Mouse (Mus musculus) kidney, adult 2 months (tissue): ENCODE data around the gene Hectd4. TPM values are rescaled to one million over a fixed set of nuclear protein-coding genes. Genes with fewer than 3 reads are reported as not detected.

Experiments
- DNase-seq: peaks from one replicate; pipeline ENCODE4 v3.0.0; 2021
- H3K27ac ChIP-seq: fragments of 200-500 bp; 2 replicates; pipeline ENCODE4 v1.5.1; 2012; ENCODE audit warnings: low read depth, low read length, control low read depth, inconsistent platforms; ENCODE audit not compliant: insufficient read depth
- H3K27me3 ChIP-seq: fragments of 200-500 bp; replicated peaks from 2 replicates; pipeline ENCODE4 v1.6.1; 2012; ENCODE audit warnings: mild to moderate bottlenecking, moderate library complexity, low read length, inconsistent platforms; ENCODE audit not compliant: control insufficient read depth, insufficient read depth
- H3K36me3 ChIP-seq: fragments of 200-500 bp; 2 replicates; pipeline ENCODE4 v1.6.1; 2012; ENCODE audit warnings: mild to moderate bottlenecking, moderate library complexity, low read length, inconsistent platforms; ENCODE audit not compliant: control insufficient read depth, insufficient read depth
- H3K4me1 ChIP-seq: fragments of 200-500 bp; 2 replicates; pipeline ENCODE4 v1.6.1; 2011; ENCODE audit warnings: low read length; ENCODE audit not compliant: control insufficient read depth, insufficient read depth
- H3K4me3 ChIP-seq: fragments of 200-500 bp; 2 replicates; pipeline ENCODE4 v1.5.1; 2011; ENCODE audit warnings: mild to moderate bottlenecking, low read depth, low read length, control low read depth; ENCODE audit not compliant: insufficient read depth
- CTCF ChIP-seq: fragments of 200-500 bp; conservative IDR thresholded peaks from 2 replicates; pipeline ENCODE4 v1.5.1; 2011; ENCODE audit warnings: low read depth, mild to moderate bottlenecking, control low read depth, low read length, moderate library complexity, mixed read lengths; ENCODE audit not compliant: insufficient read depth, insufficient read length
- POLR2A ChIP-seq: fragments of 200-500 bp; IDR thresholded peaks from one replicate; pipeline ENCODE4 v1.6.1; 2011; ENCODE audit warnings: low read depth, low read length, control low read depth
- WGBS: fragments of 180-500 bp; shearing (Covaris S2); methylation state at CpG from one replicate; pipeline ENCODE4 v1.1.7; 2018; 5-methylcytosine and 5-hydroxymethylcytosine counted together
- polyA plus RNA-seq: library from polyadenylated mRNA; depleted of rRNA; stranded (reverse); fragments of >200 nt; gene quantifications from 2 replicates; pipeline ENCODE4 v1.2.3, GENCODE M21; 2012

The Hectd4 gene
- polyA plus RNA-seq, 1 experiment = 10.1 TPM

DNA sequence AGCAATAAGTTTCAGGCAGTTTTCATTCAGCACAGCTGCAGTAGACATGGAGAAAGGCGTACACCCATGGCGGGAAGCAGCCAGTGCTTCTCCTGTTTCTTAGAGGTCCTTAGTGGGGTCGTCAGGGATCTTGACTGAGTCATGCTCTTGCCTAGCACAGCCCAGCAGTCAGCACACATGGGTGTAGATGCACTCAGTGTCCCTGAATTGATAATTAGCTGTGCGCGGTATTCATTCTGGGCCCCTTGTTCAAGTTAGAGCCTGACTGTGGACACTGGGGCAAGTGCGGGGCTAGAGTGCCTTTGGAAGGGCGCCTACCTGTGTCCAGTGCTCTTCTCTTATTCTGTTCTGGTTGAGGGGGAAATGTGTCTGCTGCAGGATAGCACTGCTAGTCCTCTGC lies 25.2 kb downstream of the Hectd4 start:
- Histone ChIP-seq H3K4me1 (no peaks in the 10 kb centered on the region), H3K27me3 (no peaks in the 10 kb centered on the region), H3K36me3 (no peaks in the 10 kb centered on the region), H3K4me3 (no peak overlapping the region), H3K27ac (no peak overlapping the region)
- WGBS = 81% methylated on average over 7 of the region's 7 CpGs
- no peak for DNase-seq
- TF ChIP-seq POLR2A = no peak
- TF ChIP-seq CTCF = no peak

DNA sequence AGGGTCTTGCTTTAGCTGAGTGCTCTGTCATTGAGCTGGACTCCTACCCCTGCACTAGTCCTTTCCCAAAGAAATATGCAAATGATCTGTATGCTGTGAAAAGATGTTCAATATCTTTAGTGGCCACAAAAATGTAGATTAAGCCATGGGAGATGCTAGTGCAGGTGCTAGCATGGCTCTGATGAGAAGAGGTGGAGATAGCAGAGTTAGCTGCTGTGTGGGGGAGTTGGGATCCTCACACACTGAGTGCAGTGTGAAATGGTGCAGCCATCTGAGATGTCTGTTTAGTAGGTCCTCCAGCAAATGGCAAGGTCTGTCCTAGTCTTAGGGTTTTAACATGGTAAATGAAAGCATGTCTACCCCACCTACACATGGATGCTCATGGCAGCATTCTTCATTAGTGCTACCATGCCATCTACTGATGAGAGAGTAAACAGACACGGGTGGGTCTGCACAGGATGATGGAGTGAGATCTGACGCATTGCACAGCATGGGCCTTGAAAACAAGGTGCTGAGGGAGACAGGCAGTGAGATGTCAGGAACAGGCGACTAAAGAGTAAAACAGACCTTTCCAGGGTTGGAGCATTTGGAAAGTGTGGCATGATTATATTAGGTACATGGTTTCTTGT lies 28.9 kb downstream of the Hectd4 start:
- Histone ChIP-seq H3K27ac (no peak overlapping the region), H3K4me1 (peaks cover 8% of the 10 kb centered on the region; the same call in 1 of the 2 replicates), H3K27me3 (no peaks in the 10 kb centered on the region), H3K4me3 (no peak overlapping the region), H3K36me3 (no peaks in the 10 kb centered on the region)
- TF ChIP-seq POLR2A (no peak), CTCF (no peak)
- 79% methylated on average over 3 of the region's 3 CpGs for WGBS
- no peak for DNase-seq

DNA sequence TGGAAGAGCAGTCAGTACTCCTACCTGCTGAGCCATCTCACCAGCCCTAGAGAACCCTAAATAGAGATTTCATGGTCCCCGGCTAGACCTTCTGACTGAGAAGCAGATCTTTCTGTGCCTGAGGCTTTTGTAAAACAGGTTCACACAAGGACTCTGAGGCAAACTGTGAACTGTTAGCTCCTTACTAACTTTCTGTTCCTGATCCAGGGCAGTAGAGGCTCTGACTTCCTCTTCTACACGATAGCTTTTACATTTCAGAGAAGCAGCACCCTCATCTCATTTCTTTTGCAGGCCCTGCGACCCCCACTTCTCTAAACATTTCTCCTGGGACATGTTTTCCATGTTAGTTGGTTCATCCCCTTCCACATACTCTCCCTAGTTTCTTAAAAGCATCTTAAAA lies 29.7 kb downstream of the Hectd4 start:
- no peaks in the 10 kb centered on the region for H3K27me3 ChIP-seq
- TF ChIP-seq CTCF = no peak
- TF ChIP-seq POLR2A = no peak
- H3K36me3 ChIP-seq = no peaks in the 10 kb centered on the region
- no peak overlapping the region for H3K27ac ChIP-seq
- WGBS = 86% methylated on average over 3 of the region's 3 CpGs
- no peak overlapping the region for H3K4me3 ChIP-seq
- no peak for DNase-seq
- peaks cover 8% of the 10 kb centered on the region; the same call in 1 of the 2 replicates for H3K4me1 ChIP-seq

DNA sequence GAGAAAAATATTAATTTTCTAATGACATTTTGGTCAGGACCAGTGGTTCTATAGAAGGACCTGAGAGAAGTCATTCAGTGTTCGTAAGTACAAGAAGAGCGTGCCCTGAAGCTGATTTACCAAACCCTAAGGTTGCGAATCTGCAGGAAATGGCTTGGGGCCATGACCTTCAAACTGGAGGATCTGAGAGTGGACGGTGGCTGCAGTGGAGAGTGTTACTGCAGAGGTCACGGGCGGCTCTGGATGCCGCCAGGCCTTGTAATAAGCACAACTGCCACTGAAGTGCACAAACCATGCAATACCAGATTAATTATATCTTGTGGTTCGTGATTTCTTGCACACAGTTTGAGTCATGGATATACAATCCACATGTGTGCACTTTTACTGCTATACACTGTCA lies 31.8 kb downstream of the Hectd4 start:
- H3K27me3 ChIP-seq = no peaks in the 10 kb centered on the region
- H3K4me3 ChIP-seq = no peak overlapping the region
- H3K36me3 ChIP-seq = no peaks in the 10 kb centered on the region
- 36% methylated on average over 8 of the region's 8 CpGs for WGBS
- no peak overlapping the region for H3K27ac ChIP-seq
- peak; percentile 39 for DNase-seq
- H3K4me1 ChIP-seq = peaks cover 8% of the 10 kb centered on the region; the same call in 1 of the 2 replicates
- TF ChIP-seq CTCF = no peak
- no peak for TF ChIP-seq POLR2A

DNA sequence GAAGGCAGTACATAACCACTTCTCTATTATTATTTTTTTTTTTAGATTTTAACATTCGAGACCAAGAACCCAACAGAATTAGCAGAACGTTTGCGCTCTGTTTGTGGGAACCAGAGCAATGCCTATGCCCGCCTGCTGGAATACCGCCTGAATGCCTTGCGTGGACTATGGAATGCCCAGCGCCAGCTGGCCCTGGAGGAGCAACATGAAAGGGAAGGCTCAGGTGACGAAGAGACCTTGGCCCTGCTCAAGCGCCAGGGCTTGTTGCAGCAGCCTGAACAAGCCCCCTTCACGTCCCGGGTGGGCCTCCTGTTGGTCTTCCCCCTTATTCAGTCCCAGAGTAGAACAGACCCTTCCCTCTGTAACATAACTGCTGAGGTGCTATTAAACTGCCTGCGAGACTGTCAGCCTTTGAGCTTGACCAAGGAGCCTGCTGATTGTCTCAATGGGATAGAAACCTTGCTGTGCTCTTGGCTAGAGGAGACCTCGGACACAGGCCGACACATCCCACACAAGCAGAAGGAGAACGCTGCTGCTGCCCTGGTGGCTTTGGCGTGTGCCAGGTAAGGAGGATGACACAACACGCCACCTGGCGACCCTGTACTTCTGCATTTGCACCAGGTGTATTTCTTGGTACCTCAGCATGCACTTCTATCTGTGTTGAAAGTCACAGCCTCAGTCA lies 33.9 kb downstream of the Hectd4 start:
- Histone ChIP-seq H3K4me3 (no peak overlapping the region), H3K4me1 (peaks cover 8% of the 10 kb centered on the region; the same call in 1 of the 2 replicates), H3K36me3 (no peaks in the 10 kb centered on the region), H3K27ac (no peak overlapping the region), H3K27me3 (no peaks in the 10 kb centered on the region)
- no peak for DNase-seq
- WGBS = 85% methylated on average over 18 of the region's 18 CpGs
- TF ChIP-seq POLR2A = no peak
- no peak for TF ChIP-seq CTCF

DNA sequence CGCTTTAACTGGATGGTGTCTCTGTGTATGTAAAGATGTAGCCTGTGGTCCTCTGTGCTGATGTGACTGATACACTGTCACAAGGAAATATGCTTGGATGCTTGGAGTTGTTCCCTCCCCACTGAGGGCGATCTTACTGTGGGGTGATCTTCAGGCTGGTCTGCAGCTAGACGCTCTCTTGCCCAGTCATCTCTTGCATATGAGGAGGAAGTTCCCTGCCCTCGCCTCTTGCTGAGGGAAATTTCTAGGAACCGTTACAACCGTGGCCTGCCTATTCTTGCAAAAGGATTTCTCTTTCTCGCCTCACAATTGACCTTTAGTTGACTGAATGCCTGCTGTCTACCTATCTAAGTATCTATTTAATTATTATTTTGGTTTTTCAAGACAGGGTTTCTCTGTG lies 35.0 kb downstream of the Hectd4 start:
- Histone ChIP-seq H3K36me3 (no peaks in the 10 kb centered on the region), H3K27ac (no peak overlapping the region), H3K4me3 (no peak overlapping the region), H3K4me1 (peaks cover 8% of the 10 kb centered on the region; the same call in 1 of the 2 replicates), H3K27me3 (no peaks in the 10 kb centered on the region)
- TF ChIP-seq CTCF = no peak
- TF ChIP-seq POLR2A = no peak
- WGBS = 89% methylated on average over 7 of the region's 7 CpGs
- DNase-seq = no peak

DNA sequence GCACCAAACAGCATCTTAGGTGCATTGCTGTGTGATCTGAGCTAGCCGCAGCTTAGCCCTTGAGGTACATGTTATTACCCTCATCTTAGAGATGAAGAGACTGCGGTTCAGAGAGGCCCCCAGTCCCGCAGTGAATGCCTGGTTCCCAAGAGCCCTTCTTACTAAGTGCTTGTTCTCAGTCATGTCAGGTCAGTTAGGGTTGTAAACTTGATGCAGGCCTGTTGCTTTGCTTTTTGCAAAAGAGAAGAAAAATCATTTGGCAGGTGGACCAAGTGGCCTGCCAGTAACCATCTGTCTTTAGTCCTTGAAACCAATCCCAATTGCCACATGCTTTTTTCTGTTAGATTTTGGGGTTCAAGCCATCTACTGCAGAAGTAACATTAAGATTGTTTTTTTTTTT lies 41.8 kb downstream of the Hectd4 start:
- TF ChIP-seq POLR2A (no peak), CTCF (no peak)
- no peak for DNase-seq
- H3K4me1 ChIP-seq = no peaks in the 10 kb centered on the region
- no peaks in the 10 kb centered on the region for H3K27me3 ChIP-seq
- WGBS = 90% methylated on average over 3 of the region's 3 CpGs
- no peak overlapping the region for H3K4me3 ChIP-seq
- H3K36me3 ChIP-seq = peaks cover 3% of the 10 kb centered on the region
- H3K27ac ChIP-seq = no peak overlapping the region
